Mouse (Mus musculus) G1E (cell line): Measurements from ENCODE around the gene Vps9d1. TPM values are rescaled to one million over a fixed set of nuclear protein-coding genes. Genes with fewer than 3 reads are reported as not detected.
A peak's percentile ranks its signal among the peaks of the same experiment; 100 is the strongest.
"Not testable (repeated sequence)": the region's sequence is repeated elsewhere in the genome, so short reads cannot be mapped to it uniquely, and the experiment has no call there.

ENCODE experiments used
- ATAC-seq: 2 replicates; pipeline ENCODE4 v1.8.0; 2016; ENCODE audit warnings: mild to moderate bottlenecking; ENCODE audit not compliant: insufficient number of reproducible peaks, poor library complexity, low FRiP score, severe bottlenecking; ENCODE audit errors: extremely low read depth
- DNase-seq: peaks from one replicate; pipeline ENCODE4 v3.0.0; 2012; ENCODE audit warnings: low spot score
- H3K27me3 ChIP-seq: 2 replicates; pipeline ENCODE4 v1.6.1; 2012; ENCODE audit warnings: mild to moderate bottlenecking, low read length, inconsistent platforms; ENCODE audit not compliant: insufficient read depth
- H3K36me3 ChIP-seq: replicated peaks from 2 replicates; pipeline ENCODE3; 2012; ENCODE audit warnings: mild to moderate bottlenecking, inconsistent platforms
- H3K4me1 ChIP-seq: 2 replicates; pipeline ENCODE4 v1.6.1; 2012; ENCODE audit warnings: low read depth, low read length, inconsistent platforms, mixed read lengths; ENCODE audit not compliant: insufficient read depth
- H3K4me3 ChIP-seq: 2 replicates; pipeline ENCODE4 v1.5.1; 2012; ENCODE audit warnings: low read depth, mild to moderate bottlenecking, inconsistent platforms, low read length, moderate library complexity, mixed read lengths
- H3K9me3 ChIP-seq: replicated peaks from 2 replicates; pipeline ENCODE4 v1.6.1; 2012; ENCODE audit warnings: inconsistent platforms
- CTCF ChIP-seq: IDR thresholded peaks from 2 replicates; pipeline ENCODE4 v1.5.1; 2012; ENCODE audit warnings: low read depth, low read length, inconsistent platforms, mixed read lengths
- GATA1 ChIP-seq: IDR thresholded peaks from 2 replicates; pipeline ENCODE4 v1.6.1; 2012; ENCODE audit warnings: borderline replicate concordance, low read length, inconsistent platforms, mixed read lengths
- GATA2 ChIP-seq: IDR thresholded peaks from 2 replicates; pipeline ENCODE4 v1.6.1; 2012; ENCODE audit warnings: low read depth, low read length, inconsistent platforms, borderline replicate concordance
- POLR2AphosphoS5 ChIP-seq: IDR thresholded peaks from 2 replicates; pipeline ENCODE4 v1.6.1; 2012; ENCODE audit warnings: low read depth, low read length, inconsistent platforms; ENCODE audit not compliant: insufficient replicate concordance
- TAL1 ChIP-seq: conservative IDR thresholded peaks from 2 replicates; pipeline ENCODE4 v1.6.1; 2012; ENCODE audit warnings: low read depth, low read length, inconsistent platforms, mixed read lengths
- polyA plus RNA-seq: library from polyadenylated mRNA; stranded (reverse); fragments of >175 nt; gene quantifications from 2 replicates; pipeline ENCODE4 v1.2.3, GENCODE M21; 2012
- total RNA-seq, 2 experiments: library from RNA; stranded (forward) in 1 of 2; stranded (reverse) in 1 of 2; fragments of 200-1000 nt in 1 of 2; fragments of >200 nt in 1 of 2; fragmentation: Nextera tagmentation in 1 of 2; gene quantifications; 2 replicates each; pipeline ENCODE4 v1.2.3; 2014 to 2017

The Vps9d1 gene
- total and polyA plus RNA-seq, 3 experiments: 8.7 to 69.5 (median 11.1) TPM

GRCm38 (mm10) chr8:123203571-123203970 is 50.6 kb downstream of the Vps9d1 start:
- H3K9me3 ChIP-seq: no peaks in the 10 kb centered on the region
- ATAC-seq: no peak

GRCm38 (mm10) chr8:123202288-123202687 is 51.9 kb downstream of the Vps9d1 start:
- H3K4me1 ChIP-seq: peaks cover 13% of the 10 kb centered on the region
- H3K36me3 ChIP-seq: peaks cover 43% of the 10 kb centered on the region
- ATAC-seq: no peak
- TF ChIP-seq GATA1 (no peak), CTCF (peak; percentile 92), TAL1 (no peak)
- H3K9me3 ChIP-seq: no peaks in the 10 kb centered on the region
- H3K27me3 ChIP-seq: peaks cover 44% of the 10 kb centered on the region
- H3K4me3 ChIP-seq: no peak overlapping the region
- DNase-seq: peak; percentile 56

More at GRCm38 (mm10) chr8:123203571-123203970, 50.6 kb downstream of the Vps9d1 start:
- TF ChIP-seq POLR2AphosphoS5: no peak
- no peak for TF ChIP-seq GATA2
- no peak for TF ChIP-seq CTCF
- TF ChIP-seq TAL1: no peak
- TF ChIP-seq GATA1: no peak
- no peak overlapping the region for H3K4me3 ChIP-seq
- peaks cover 36% of the 10 kb centered on the region for H3K27me3 ChIP-seq
- H3K4me1 ChIP-seq: peaks cover 8% of the 10 kb centered on the region
- H3K36me3 ChIP-seq: peaks cover 56% of the 10 kb centered on the region
- DNase-seq: no peak

DNA sequence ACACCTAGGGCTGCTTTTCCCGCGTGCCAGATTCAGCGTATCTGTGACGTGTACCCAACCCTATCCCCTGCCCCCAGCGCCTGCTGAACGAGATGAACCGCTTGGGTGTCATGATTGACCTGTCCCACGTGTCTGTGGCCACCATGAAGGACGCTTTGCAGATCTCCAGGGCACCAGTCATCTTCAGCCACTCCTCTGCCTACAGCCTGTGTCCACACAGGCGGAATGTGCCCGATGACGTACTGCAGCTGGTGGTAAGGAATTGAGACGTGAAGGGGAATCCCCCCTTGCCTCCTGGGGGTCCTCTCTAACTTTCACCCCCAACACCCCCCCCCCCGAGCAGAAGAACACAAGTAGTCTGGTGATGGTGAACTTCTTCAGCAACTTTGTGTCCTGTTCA is 54.3 kb downstream of the Vps9d1 start:
- Histone ChIP-seq H3K4me3 (no peak overlapping the region), H3K27me3 (peaks cover 49% of the 10 kb centered on the region), H3K36me3 (peaks cover 23% of the 10 kb centered on the region), H3K4me1 (peaks cover 14% of the 10 kb centered on the region), H3K9me3 (no peaks in the 10 kb centered on the region)
- ATAC-seq: no peak
- DNase-seq: no peak
- TF ChIP-seq CTCF (no peak), GATA1 (no peak), GATA2 (no peak), TAL1 (no peak), POLR2AphosphoS5 (no peak)

GRCm38 (mm10) chr8:123197016-123197415 is 57.1 kb downstream of the Vps9d1 start:
- DNase-seq, H3K9me3 ChIP-seq, H3K4me3 ChIP-seq, H3K36me3 ChIP-seq, ATAC-seq: not testable (repeated sequence)
- Histone ChIP-seq H3K27me3 (peaks cover 61% of the 10 kb centered on the region), H3K4me1 (peaks cover 13% of the 10 kb centered on the region)

DNA sequence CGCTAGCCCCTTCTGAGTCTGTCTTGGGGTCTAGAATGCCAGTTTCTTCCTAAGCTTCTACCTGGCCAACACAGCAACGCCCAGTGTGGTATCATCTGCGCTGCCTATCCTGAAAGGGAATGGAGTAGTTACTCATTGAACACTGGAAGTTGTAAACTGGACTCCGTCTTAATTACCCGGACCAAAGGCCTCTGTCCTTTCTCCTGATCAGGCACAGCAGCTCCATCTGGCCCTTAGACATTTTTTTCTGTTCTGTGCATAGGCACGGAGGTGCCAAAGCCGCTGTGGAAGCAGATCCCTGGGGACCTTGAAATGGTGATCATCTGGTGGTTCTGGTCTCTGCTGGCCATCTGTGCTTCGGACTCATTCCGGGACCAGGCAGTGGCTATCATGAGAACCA is 60.4 kb downstream of the Vps9d1 start:
- Histone ChIP-seq H3K4me3 (no peak overlapping the region), H3K9me3 (no peaks in the 10 kb centered on the region), H3K4me1 (peaks cover 29% of the 10 kb centered on the region), H3K27me3 (peaks cover 49% of the 10 kb centered on the region), H3K36me3 (no peaks in the 10 kb centered on the region)
- DNase-seq (no peak), ATAC-seq (no peak)
- TF ChIP-seq CTCF: no peak
- TF ChIP-seq TAL1: no peak
- TF ChIP-seq POLR2AphosphoS5: no peak
- TF ChIP-seq GATA2: no peak
- no peak for TF ChIP-seq GATA1

Other genes starting within 250 kb of the Vps9d1 start
- gene Ankrd11, start 212.1 kb downstream of the Vps9d1 start, total RNA-seq (2014; fragmentation: Nextera tagmentation): 115 and 128 TPM in 2 replicates
- gene Ankrd11, start 212.1 kb downstream of the Vps9d1 start, total RNA-seq (2017): 51.5 and 57.3 TPM in 2 replicates
- 90.7 and 96.3 TPM in 2 replicates for gene Ankrd11, start 212.1 kb downstream of the Vps9d1 start, polyA plus RNA-seq
- 11.7 and 14.2 TPM in 2 replicates for gene Spg7, start 191.4 kb downstream of the Vps9d1 start, total RNA-seq (2014; fragmentation: Nextera tagmentation)
- gene Spg7, start 191.4 kb downstream of the Vps9d1 start, total RNA-seq (2017): 36.7 and 40.2 TPM in 2 replicates
- 20.9 and 22.6 TPM in 2 replicates for gene Spg7, start 191.4 kb downstream of the Vps9d1 start, polyA plus RNA-seq
- gene Rpl13, start 152.0 kb downstream of the Vps9d1 start, total RNA-seq (2014; fragmentation: Nextera tagmentation): 835 and 904 TPM in 2 replicates
- gene Rpl13, start 152.0 kb downstream of the Vps9d1 start, total RNA-seq (2017): 3,495 and 3,523 TPM in 2 replicates
- 4,220 and 5,023 TPM in 2 replicates for gene Rpl13, start 152.0 kb downstream of the Vps9d1 start, polyA plus RNA-seq
- 3.1 and 4.3 TPM in 2 replicates for gene Cpne7, start 137.0 kb downstream of the Vps9d1 start, total RNA-seq (2014; fragmentation: Nextera tagmentation)
- 3.6 and 6.1 TPM in 2 replicates for gene Cpne7, start 137.0 kb downstream of the Vps9d1 start, total RNA-seq (2017)
- 11.1 and 11.2 TPM in 2 replicates for gene Cpne7, start 137.0 kb downstream of the Vps9d1 start, polyA plus RNA-seq
- gene Sult5a1, start 96.0 kb downstream of the Vps9d1 start, total RNA-seq (2014; fragmentation: Nextera tagmentation): not detected in 2 replicates
- 0.06 and 0.11 TPM in 2 replicates for gene Sult5a1, start 96.0 kb downstream of the Vps9d1 start, total RNA-seq (2017)
- not detected in 2 replicates for gene Sult5a1, start 96.0 kb downstream of the Vps9d1 start, polyA plus RNA-seq
- gene Dpep1, start 68.1 kb downstream of the Vps9d1 start, total RNA-seq (2014; fragmentation: Nextera tagmentation): not detected in 2 replicates
- 0.06 and 0.11 TPM in 2 replicates for gene Dpep1, start 68.1 kb downstream of the Vps9d1 start, total RNA-seq (2017)
- not detected in 2 replicates for gene Dpep1, start 68.1 kb downstream of the Vps9d1 start, polyA plus RNA-seq
- gene Chmp1a, start 41.6 kb downstream of the Vps9d1 start, total RNA-seq (2014; fragmentation: Nextera tagmentation): 19.6 and 37.3 TPM in 2 replicates
- 57.9 and 78.2 TPM in 2 replicates for gene Chmp1a, start 41.6 kb downstream of the Vps9d1 start, total RNA-seq (2017)
- 32.7 and 35.9 TPM in 2 replicates for gene Chmp1a, start 41.6 kb downstream of the Vps9d1 start, polyA plus RNA-seq
- gene Spata33, start 41.5 kb downstream of the Vps9d1 start, total RNA-seq (2014; fragmentation: Nextera tagmentation): 0.30 and 3.5 TPM in 2 replicates
- gene Spata33, start 41.5 kb downstream of the Vps9d1 start, total RNA-seq (2017): 1.1 and 1.2 TPM in 2 replicates
- 0.09 and 0.13 TPM in 2 replicates for gene Spata33, start 41.5 kb downstream of the Vps9d1 start, polyA plus RNA-seq
- gene Cdk10, start 29.5 kb downstream of the Vps9d1 start, total RNA-seq (2014; fragmentation: Nextera tagmentation): 22.2 and 22.3 TPM in 2 replicates
- 25.5 and 29.3 TPM in 2 replicates for gene Cdk10, start 29.5 kb downstream of the Vps9d1 start, total RNA-seq (2017)
- gene Cdk10, start 29.5 kb downstream of the Vps9d1 start, polyA plus RNA-seq: 56.3 and 64.2 TPM in 2 replicates
- gene Spata2l, start 18.1 kb downstream of the Vps9d1 start, total RNA-seq (2014; fragmentation: Nextera tagmentation): 3.4 and 6.8 TPM in 2 replicates
- 2.2 and 3.7 TPM in 2 replicates for gene Spata2l, start 18.1 kb downstream of the Vps9d1 start, total RNA-seq (2017)
- gene Spata2l, start 18.1 kb downstream of the Vps9d1 start, polyA plus RNA-seq: 5.2 and 5.7 TPM in 2 replicates
- gene Zfp276, start 153 bp downstream of the Vps9d1 start, total RNA-seq (2014; fragmentation: Nextera tagmentation): 6.6 and 15.0 TPM in 2 replicates
- gene Zfp276, start 153 bp downstream of the Vps9d1 start, total RNA-seq (2017): 8.6 and 11.5 TPM in 2 replicates
- gene Zfp276, start 153 bp downstream of the Vps9d1 start, polyA plus RNA-seq: 6.8 and 7.1 TPM in 2 replicates
- gene Fanca, start 64.2 kb upstream of the Vps9d1 start, total RNA-seq (2014; fragmentation: Nextera tagmentation): 21.2 and 30.3 TPM in 2 replicates
- 26.2 and 26.3 TPM in 2 replicates for gene Fanca, start 64.2 kb upstream of the Vps9d1 start, total RNA-seq (2017)
- 48.7 and 50.9 TPM in 2 replicates for gene Fanca, start 64.2 kb upstream of the Vps9d1 start, polyA plus RNA-seq
- not detected in 2 replicates for gene Spire2, start 78.4 kb upstream of the Vps9d1 start, total RNA-seq (2014; fragmentation: Nextera tagmentation)
- 0.23 and 0.33 TPM in 2 replicates for gene Spire2, start 78.4 kb upstream of the Vps9d1 start, total RNA-seq (2017)
- 0.04 and 0.12 TPM in 2 replicates for gene Spire2, start 78.4 kb upstream of the Vps9d1 start, polyA plus RNA-seq
- 123 and 130 TPM in 2 replicates for gene Tcf25, start 119.4 kb upstream of the Vps9d1 start, total RNA-seq (2014; fragmentation: Nextera tagmentation)
- gene Tcf25, start 119.4 kb upstream of the Vps9d1 start, total RNA-seq (2017): 125 and 133 TPM in 2 replicates
- gene Tcf25, start 119.4 kb upstream of the Vps9d1 start, polyA plus RNA-seq: 84.3 and 91.6 TPM in 2 replicates
- gene Mc1r, start 152.8 kb upstream of the Vps9d1 start, total RNA-seq (2014; fragmentation: Nextera tagmentation): not detected in 2 replicates
- 0.12 and 0.27 TPM in 2 replicates for gene Mc1r, start 152.8 kb upstream of the Vps9d1 start, total RNA-seq (2017)
- 0.01 and 0.02 TPM in 2 replicates for gene Mc1r, start 152.8 kb upstream of the Vps9d1 start, polyA plus RNA-seq
- not detected in 2 replicates for gene Tubb3, start 157.1 kb upstream of the Vps9d1 start, total RNA-seq (2014; fragmentation: Nextera tagmentation)
- 0.41 and 0.71 TPM in 2 replicates for gene Tubb3, start 157.1 kb upstream of the Vps9d1 start, total RNA-seq (2017)
- 0.14 and 0.22 TPM in 2 replicates for gene Tubb3, start 157.1 kb upstream of the Vps9d1 start, polyA plus RNA-seq
- 14.4 and 18.6 TPM in 2 replicates for gene Def8, start 169.2 kb upstream of the Vps9d1 start, total RNA-seq (2014; fragmentation: Nextera tagmentation)
- 12.6 and 15.1 TPM in 2 replicates for gene Def8, start 169.2 kb upstream of the Vps9d1 start, total RNA-seq (2017)
- 11.4 and 16.7 TPM in 2 replicates for gene Def8, start 169.2 kb upstream of the Vps9d1 start, polyA plus RNA-seq
- gene Afg3l1, start 223.6 kb upstream of the Vps9d1 start, total RNA-seq (2014; fragmentation: Nextera tagmentation): 18.2 and 24.7 TPM in 2 replicates
- gene Afg3l1, start 223.6 kb upstream of the Vps9d1 start, total RNA-seq (2017): 14.2 and 20.5 TPM in 2 replicates
- gene Afg3l1, start 223.6 kb upstream of the Vps9d1 start, polyA plus RNA-seq: 24.9 and 29.6 TPM in 2 replicates